Mouse (Mus musculus) cerebellum, postnatal 36 days (tissue): Measurements from ENCODE around the gene Cox17.
"Not testable (repeated sequence)": the region's sequence is repeated elsewhere in the genome, so short reads cannot be mapped to it uniquely, and the experiment has no call there.

ENCODE experiments used
- DNase-seq, 2 experiments: peaks; one replicate each; pipeline ENCODE4 v3.0.0; 2021 to 2022; ENCODE audit warnings: mixed read lengths in 2 of 2

The Cox17 gene

GRCm38 (mm10) chr16:38346529-38347325, at the start of gene Cox17, which contains the start of gene Gm21987:
TSS of gene Cox17 (plus strand) at chr16:38346991.
TSS of gene Gm21987 (plus strand) at chr16:38347040.
- peak; percentile 93 to 95 for DNase-seq

GRCm38 (mm10) chr16:38298410-38298809, 48.4 kb upstream of the Cox17 start:
- DNase-seq, result no peak

DNA sequence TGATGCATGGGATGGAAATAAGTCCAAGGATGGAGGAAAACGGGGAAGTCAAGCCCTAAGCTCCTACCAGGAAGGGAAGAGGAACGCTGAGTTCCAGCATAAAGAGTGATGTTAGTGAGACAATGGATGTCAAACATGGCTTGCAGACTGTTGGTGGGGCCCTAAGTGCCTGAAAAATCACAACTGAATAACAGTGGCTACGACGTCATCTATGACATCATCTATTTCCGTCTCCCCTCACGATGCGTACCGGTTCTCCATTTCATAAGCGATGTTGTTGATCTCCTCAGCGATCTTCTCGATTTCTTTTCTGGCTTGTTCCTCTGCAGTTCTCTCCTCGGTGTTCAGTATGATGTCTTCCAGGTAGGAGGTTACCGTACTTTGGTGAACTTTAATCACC, 44.4 kb upstream of the Cox17 start:
- DNase-seq, result no peak

- peak in 1 of 2 experiments; percentile 28 for DNase-seq
Measured at GRCm38 (mm10) chr16:38304460-38305194, 42.2 kb upstream of the Cox17 start.

- peak in 1 of 2 experiments; percentile 6 for DNase-seq
Measured at GRCm38 (mm10) chr16:38306571-38307220, 40.1 kb upstream of the Cox17 start.

GRCm38 (mm10) chr16:38307221-38307605, 39.6 kb upstream of the Cox17 start:
- no peak for DNase-seq

DNA sequence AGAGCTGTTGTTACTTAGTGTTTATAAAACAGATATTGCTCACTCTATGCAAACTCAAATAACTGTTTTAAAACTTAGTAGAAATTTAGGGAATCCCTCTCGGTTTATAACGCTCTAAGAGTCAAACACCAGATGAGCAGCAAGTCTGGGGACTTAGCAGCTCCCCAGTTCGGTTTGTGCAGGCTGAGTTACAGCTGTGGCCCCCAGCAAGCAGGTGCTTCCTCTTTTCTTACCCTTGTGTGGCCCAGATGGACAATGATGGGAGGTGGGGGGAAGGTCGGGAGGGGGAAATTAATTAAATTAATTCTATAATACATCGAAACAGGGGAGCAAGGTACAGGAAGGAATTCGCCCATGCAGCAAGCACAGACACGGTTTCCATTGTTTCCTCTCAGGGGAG, 39.1 kb upstream of the Cox17 start:
- DNase-seq, result no peak

- DNase-seq, result no peak
Measured at GRCm38 (mm10) chr16:38308195-38308594, 38.6 kb upstream of the Cox17 start.

DNA sequence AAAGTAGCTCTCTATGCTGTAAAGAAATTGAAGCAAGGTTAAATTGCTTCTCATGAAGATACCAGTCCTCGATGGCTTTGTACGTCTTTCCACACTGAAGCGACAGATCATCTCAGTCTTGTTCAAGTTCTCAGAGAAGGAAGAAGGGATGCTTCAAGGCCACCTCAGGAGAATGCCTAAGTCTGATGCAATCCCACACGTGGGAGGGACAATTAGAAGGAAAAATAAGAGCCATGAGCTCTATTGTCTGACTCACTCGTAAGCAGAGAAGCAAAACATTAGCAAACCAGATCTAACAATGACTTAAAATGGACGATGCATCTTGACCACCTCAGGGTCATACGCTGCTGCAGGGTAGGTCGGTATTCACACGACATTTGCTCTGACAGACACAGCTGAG, 28.3 kb upstream of the Cox17 start:
- DNase-seq, result no peak

DNA sequence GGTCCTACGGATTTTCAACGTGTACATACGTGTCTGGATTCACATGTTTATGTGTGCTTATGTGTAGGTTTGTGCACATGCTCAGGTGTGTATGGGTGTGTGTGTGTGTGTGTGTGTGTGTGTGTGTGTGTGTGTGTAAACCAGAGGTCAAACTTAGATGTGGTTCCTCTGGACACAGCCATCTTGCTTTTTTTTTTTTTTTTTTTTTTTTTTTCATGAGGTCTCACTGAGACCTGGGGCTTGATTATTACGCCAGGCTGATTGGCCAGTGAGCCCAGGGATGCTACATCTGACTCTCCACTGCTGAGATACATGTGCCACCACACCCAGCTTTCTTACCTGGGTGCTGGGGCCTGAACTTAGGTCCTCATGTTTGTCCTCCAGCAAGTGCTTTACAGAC, 27.7 kb upstream of the Cox17 start:
- no peak for DNase-seq

- DNase-seq, result peak; percentile 62 to 69
Measured at GRCm38 (mm10) chr16:38321452-38321935, 25.3 kb upstream of the Cox17 start.

GRCm38 (mm10) chr16:38324311-38324710, 22.5 kb upstream of the Cox17 start:
- no peak for DNase-seq

DNA sequence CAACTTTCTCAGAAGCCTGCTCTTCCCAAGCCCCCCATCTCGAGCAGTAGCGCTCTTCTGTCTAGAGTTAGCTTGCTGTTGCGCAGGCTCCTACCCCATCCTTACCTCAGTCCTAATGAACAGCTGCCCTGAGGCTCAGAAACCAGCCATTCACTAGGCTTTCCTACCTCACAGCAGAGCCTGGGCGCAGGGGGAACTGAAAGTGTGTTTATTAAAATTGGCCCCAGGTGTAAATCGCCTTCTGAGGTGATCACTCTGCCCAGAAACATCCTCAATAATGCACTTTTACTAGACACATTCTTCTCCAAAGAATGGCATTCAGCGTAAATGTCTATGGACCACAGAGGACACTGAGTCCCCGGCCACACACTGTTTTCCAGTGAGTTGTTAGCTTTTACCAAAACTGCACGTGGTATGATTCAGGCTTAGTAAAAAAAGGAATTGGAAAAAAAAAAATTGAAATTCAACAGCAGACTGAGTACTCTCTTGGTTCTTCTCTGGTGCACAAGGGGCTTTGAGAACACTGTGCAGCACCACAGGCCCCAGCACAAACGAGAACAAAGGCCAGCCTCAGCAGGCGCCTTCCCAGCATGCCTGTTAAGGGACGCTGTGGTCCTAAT, 19.9 kb upstream of the Cox17 start:
- DNase-seq, result no peak

DNA sequence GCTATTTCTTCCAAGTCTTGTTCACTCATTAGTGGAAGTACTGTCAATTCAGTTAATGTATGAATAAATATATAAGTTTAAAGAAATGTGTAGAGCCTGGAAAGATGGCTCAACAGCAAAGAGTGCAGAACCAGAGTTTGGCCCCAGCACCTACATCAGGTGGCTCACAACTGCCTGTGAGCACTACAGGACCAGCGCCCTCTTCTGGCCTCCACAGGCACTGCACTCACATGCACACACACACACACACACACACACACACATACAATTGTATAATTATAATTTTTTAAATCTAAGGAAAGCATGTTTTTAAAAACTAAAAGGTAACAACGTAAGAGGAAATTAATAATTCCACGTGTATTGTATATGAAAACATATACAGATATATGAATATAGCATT, 17.5 kb upstream of the Cox17 start:
- DNase-seq, result no peak

GRCm38 (mm10) chr16:38334431-38334830, 12.4 kb upstream of the Cox17 start:
- DNase-seq, result no peak

DNA sequence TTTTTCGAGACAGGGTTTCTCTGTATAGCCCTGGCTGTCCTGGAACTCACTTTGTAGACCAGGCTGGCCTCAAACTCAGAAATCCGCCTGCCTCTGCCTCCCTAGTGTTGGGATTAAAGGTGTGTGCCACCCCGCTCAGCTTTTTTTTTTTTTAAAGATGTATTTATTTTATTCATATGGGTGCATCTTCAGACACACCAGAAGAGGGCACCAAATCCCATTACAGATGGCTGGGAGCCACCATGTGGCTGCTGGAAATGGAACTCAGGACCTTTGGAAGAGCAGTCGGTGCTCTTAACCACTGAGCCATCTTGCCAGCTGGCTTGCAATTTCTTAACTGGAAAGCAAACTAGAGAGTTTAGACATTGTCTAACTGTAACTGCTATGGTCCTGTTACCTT, 8.7 kb upstream of the Cox17 start:
- DNase-seq, result not testable (repeated sequence)

GRCm38 (mm10) chr16:38341396-38342324, 5.1 kb upstream of the Cox17 start, which contains the start of gene Maats1:
TSS of gene Maats1 (minus strand) at chr16:38342143.
- peak; percentile 57 to 63 for DNase-seq

GRCm38 (mm10) chr16:38344941-38345725, 1.7 kb upstream of the Cox17 start:
- no peak for DNase-seq

DNA sequence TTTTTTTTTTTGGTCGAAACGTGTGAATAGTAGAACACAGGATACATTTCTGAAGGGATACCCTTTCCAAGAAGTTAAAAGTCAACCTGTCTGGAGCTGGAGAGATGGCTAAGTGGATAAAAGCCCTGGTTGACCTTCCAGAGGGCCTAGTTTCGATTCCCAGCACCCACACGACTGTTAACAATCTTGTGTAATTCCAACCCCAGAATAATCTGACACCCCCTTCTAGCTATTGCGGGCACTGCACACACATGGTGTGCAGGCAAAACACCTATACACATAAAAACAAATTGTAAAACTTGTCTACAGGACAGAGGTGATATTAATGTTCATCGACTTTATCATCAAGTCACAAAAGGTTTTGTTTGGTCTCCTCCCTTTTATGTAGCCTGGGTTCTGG, 797 bp downstream of the Cox17 start:
- DNase-seq, result no peak

GRCm38 (mm10) chr16:38348217-38348761, 1.5 kb downstream of the Cox17 start:
- no peak for DNase-seq

- DNase-seq, result no peak
Measured at GRCm38 (mm10) chr16:38349881-38350280, 3.1 kb downstream of the Cox17 start.
